Mouse (Mus musculus) stomach, postnatal 0 days (tissue): ENCODE data around the gene Erich4. TPM values are rescaled to one million over a fixed set of nuclear protein-coding genes. Genes with fewer than 3 reads are reported as not detected.

Experiments used
- ATAC-seq: fragments of 200-750 bp; cut with Nextera tagmentation; 2 replicates; pipeline ENCODE4 v1.8.0; 2017; ENCODE audit not compliant: low FRiP score, low TSS enrichment
- DNase-seq: peaks from one replicate; pipeline ENCODE4 v3.0.0-alpha.2; 2016; ENCODE audit warnings: low spot score
- H3K27ac ChIP-seq: fragments of 300-500 bp; sonication (generic); replicated peaks from 2 replicates; pipeline ENCODE4 v1.5.1; 2014; ENCODE audit warnings: mild to moderate bottlenecking, control low read depth
- H3K27me3 ChIP-seq: fragments of 300-500 bp; sonication (generic); 2 replicates; pipeline ENCODE4 v1.6.1; 2014; ENCODE audit warnings: low read length; ENCODE audit not compliant: control insufficient read depth, insufficient read depth
- H3K36me3 ChIP-seq: fragments of 300-500 bp; sonication (generic); 2 replicates; pipeline ENCODE4 v1.6.1; 2014; ENCODE audit warnings: low read length, mixed read lengths; ENCODE audit not compliant: control insufficient read depth, insufficient read depth
- H3K4me1 ChIP-seq: fragments of 300-500 bp; sonication (generic); replicated peaks from 2 replicates; pipeline ENCODE4 v1.6.1; 2014; ENCODE audit warnings: antibody characterized with exemption; ENCODE audit not compliant: control insufficient read depth, insufficient read depth
- H3K4me2 ChIP-seq: fragments of 300-500 bp; sonication (generic); replicated peaks from 2 replicates; pipeline ENCODE4 v1.6.1; 2014; ENCODE audit warnings: low read depth, mild to moderate bottlenecking, control low read depth, moderate library complexity
- H3K4me3 ChIP-seq: fragments of 300-500 bp; sonication (generic); 2 replicates; pipeline ENCODE4 v1.5.1; 2014; ENCODE audit warnings: low read depth, low read length, control low read depth
- H3K9ac ChIP-seq: fragments of 300-500 bp; sonication (generic); 2 replicates; pipeline ENCODE4 v1.6.1; 2014; ENCODE audit warnings: mild to moderate bottlenecking, low read length, control low read depth, mixed read lengths
- H3K9me3 ChIP-seq: fragments of 300-500 bp; sonication (generic); 2 replicates; pipeline ENCODE4 v1.6.1; 2016; ENCODE audit warnings: low read length; ENCODE audit not compliant: control insufficient read depth
- CTCF ChIP-seq: IDR thresholded peaks from 2 replicates; pipeline ENCODE4 v1.5.1; 2016; ENCODE audit warnings: antibody characterized with exemption, low read depth, mild to moderate bottlenecking, moderate library complexity
- EP300 ChIP-seq: optimal IDR thresholded peaks from 2 replicates; pipeline ENCODE3; 2016; ENCODE audit warnings: antibody characterized with exemption
- WGBS: fragments of 180-500 bp; shearing (Covaris S2); extraction: QIAGEN DNeasy Blood & Tissue Kit; methylation state at CpG from one replicate; pipeline ENCODE4 v1.1.7; 2014; 5-methylcytosine and 5-hydroxymethylcytosine counted together
- polyA plus RNA-seq: library from polyadenylated mRNA; unstranded; fragments of >200 nt; fragmentation: Nextera tagmentation; extraction: Ambion mirVana; gene quantifications from 2 replicates; pipeline ENCODE4 v1.2.1, GENCODE M21; 2015

The Erich4 gene
- polyA plus RNA-seq, 1 experiment from 2014 or later, result not detected

DNA sequence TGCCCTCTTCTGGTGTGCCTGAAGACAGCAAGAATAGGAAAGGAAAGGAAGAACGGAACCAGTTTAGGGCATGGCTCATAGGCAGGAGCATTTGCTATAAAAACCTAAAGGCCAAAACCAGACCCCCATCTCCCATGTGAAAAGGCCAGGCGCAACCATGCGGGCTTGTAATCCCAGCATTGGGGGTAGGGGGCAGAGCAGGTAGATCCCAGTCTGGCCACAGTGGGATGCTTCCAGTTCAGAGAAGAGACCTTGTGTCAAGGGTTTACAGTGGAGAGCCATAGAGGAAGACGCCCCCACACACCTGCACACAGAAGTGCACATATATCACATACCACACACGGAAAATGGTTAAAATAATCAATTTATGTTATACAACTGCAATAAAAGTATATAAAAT lies 1.6 kb downstream of the Erich4 start:
- no peak for ATAC-seq
- Histone ChIP-seq H3K36me3 (no peaks in the 10 kb centered on the region), H3K4me1 (no peaks in the 10 kb centered on the region), H3K27ac (no peak overlapping the region), H3K4me3 (no peak overlapping the region), H3K9me3 (no peaks in the 10 kb centered on the region), H3K9ac (no peak overlapping the region), H3K27me3 (no peaks in the 10 kb centered on the region), H3K4me2 (no peak overlapping the region)
- TF ChIP-seq EP300, result no peak
- TF ChIP-seq CTCF, result no peak
- WGBS, result 89% methylated on average over 5 of the region's 5 CpGs
- no peak for DNase-seq

DNA sequence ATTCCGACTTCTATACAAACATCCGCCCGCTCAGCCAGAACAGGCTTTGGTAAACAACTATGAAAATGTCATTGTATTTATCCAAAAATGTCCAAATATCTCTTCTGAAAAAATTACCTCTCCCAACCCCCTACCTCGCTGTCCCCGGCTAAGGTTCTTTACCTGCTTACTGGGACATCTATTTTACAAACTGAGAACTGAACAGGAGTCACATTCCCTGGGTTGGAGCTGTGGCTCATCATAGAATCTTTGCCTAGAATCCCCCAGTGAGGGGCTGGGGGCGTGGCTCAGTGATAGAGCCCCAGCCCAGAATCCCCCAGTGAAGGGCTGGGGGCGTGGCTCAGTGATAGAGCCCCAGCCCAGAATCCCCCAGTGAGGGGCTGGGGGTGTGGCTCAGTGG lies 4.2 kb downstream of the Erich4 start:
- H3K9me3 ChIP-seq, result no peaks in the 10 kb centered on the region
- ATAC-seq (no peak), DNase-seq (no peak)
- no peak overlapping the region for H3K27ac ChIP-seq
- no peak overlapping the region for H3K4me3 ChIP-seq
- no peaks in the 10 kb centered on the region for H3K36me3 ChIP-seq
- no peak overlapping the region for H3K9ac ChIP-seq
- TF ChIP-seq EP300 (no peak), CTCF (no peak)
- no peak overlapping the region for H3K4me2 ChIP-seq
- no peaks in the 10 kb centered on the region for H3K27me3 ChIP-seq
- 42% methylated on average over 7 of the region's 7 CpGs for WGBS
- no peaks in the 10 kb centered on the region for H3K4me1 ChIP-seq

DNA sequence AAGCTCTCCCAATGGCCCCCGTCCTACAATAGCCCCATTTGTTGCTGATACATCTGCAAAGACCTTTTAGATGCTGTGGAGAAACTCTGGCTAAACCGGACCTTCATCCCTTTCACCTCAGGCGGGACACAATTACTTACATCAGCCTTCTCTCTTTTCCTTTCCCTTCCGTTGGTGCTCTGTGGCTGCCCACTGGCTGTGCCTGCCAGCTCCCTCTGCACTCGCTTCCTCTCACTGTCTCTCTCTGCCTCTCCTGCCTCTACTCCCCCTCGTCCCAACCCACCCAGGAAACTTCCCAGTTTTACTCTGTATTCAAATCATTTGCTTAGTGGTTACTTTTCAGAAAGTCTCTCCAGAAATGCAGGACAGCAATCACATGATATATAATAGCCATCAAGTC lies 5.6 kb downstream of the Erich4 start:
- no peak overlapping the region for H3K27ac ChIP-seq
- no peaks in the 10 kb centered on the region for H3K9me3 ChIP-seq
- H3K4me2 ChIP-seq, result no peak overlapping the region
- no peak for DNase-seq
- no peaks in the 10 kb centered on the region for H3K27me3 ChIP-seq
- H3K9ac ChIP-seq, result no peak overlapping the region
- TF ChIP-seq EP300 (no peak), CTCF (no peak)
- H3K4me1 ChIP-seq, result no peaks in the 10 kb centered on the region
- no peaks in the 10 kb centered on the region for H3K36me3 ChIP-seq
- 48% methylated on average over 6 of the region's 6 CpGs for WGBS
- no peak for ATAC-seq
- H3K4me3 ChIP-seq, result no peak overlapping the region

DNA sequence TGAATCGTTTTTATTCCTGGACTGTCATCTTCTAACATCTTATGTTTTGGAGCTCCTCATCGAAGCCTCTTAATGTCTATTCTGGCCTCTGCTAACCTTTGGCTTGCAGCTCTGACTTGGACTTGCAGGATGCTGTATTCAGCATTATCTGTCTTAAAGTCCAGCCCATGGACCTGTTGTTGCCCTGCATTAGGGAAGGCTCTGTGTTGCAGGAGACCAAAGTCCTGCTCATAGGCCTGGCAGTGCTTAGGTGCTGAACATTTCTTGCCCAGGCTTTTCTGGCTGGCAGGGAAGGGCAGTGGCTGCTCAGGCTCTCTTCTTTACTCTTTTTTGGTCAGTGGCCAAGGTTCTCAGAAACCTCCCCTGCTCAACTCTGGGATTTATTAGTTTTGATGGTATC lies 8.5 kb downstream of the Erich4 start:
- H3K9me3 ChIP-seq, result no peaks in the 10 kb centered on the region
- TF ChIP-seq CTCF (no peak), EP300 (no peak)
- no peak for DNase-seq
- H3K36me3 ChIP-seq, result no peaks in the 10 kb centered on the region
- no peak overlapping the region for H3K9ac ChIP-seq
- ATAC-seq, result no peak
- H3K4me2 ChIP-seq, result no peak overlapping the region
- H3K4me3 ChIP-seq, result no peak overlapping the region
- H3K4me1 ChIP-seq, result no peaks in the 10 kb centered on the region
- H3K27me3 ChIP-seq, result no peaks in the 10 kb centered on the region
- no peak overlapping the region for H3K27ac ChIP-seq
- 74% methylated on average over 2 of the region's 2 CpGs for WGBS

DNA sequence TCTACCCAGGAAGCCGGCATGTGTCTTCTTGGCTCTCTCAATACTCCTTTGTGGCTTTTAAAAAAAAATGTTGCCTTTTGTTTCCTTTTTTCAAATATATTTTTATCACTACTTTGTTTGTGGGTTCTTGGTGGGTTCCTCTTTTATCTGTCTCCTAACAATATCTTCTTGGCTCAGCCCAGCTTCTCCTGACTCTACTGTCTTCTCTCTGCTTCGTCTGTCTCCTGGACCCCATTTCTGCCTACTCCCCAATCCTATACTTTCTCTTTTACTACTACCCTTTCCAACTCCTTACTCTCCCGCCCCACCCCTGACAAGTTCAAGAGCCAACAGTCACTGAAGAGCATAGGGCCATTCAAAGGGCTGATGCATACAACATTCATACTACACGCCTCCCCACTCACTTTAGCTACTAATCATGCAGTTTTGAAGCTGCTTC lies 9.0 kb downstream of the Erich4 start:
- H3K36me3 ChIP-seq, result no peaks in the 10 kb centered on the region
- H3K27me3 ChIP-seq, result no peaks in the 10 kb centered on the region
- no peak overlapping the region for H3K9ac ChIP-seq
- WGBS, result 76% methylated on average over 4 of the region's 4 CpGs
- H3K4me2 ChIP-seq, result no peak overlapping the region
- no peaks in the 10 kb centered on the region for H3K4me1 ChIP-seq
- TF ChIP-seq CTCF, result no peak
- no peak for TF ChIP-seq EP300
- no peak for DNase-seq
- no peak overlapping the region for H3K4me3 ChIP-seq
- H3K9me3 ChIP-seq, result no peaks in the 10 kb centered on the region
- H3K27ac ChIP-seq, result no peak overlapping the region
- ATAC-seq, result no peak

DNA sequence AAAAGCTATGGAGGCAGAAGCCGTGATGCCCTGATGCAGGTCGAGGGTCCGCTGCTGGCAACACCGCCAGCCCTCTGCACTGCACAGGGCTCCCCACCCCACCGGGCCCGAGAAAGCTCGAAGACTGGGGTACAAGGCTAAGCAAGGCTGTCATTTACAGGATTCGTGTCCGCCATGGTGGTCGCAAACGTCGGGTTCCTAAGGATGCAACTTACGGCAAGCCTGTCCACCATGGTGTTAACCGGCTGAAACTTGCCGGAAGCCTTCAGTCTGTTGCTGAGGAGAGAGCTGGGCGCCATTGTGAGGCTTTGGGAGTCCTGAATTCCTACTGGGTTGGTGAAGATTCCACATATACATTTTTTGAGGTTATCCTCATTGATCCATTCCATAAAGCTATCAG lies 14.3 kb downstream of the Erich4 start:
- Histone ChIP-seq H3K27ac (no peak overlapping the region), H3K9me3 (no peaks in the 10 kb centered on the region), H3K4me1 (no peaks in the 10 kb centered on the region), H3K27me3 (no peaks in the 10 kb centered on the region), H3K4me2 (no peak overlapping the region), H3K4me3 (no peak overlapping the region), H3K9ac (no peak overlapping the region), H3K36me3 (no peaks in the 10 kb centered on the region)
- TF ChIP-seq EP300, result no peak
- no peak for TF ChIP-seq CTCF
- ATAC-seq (no peak), DNase-seq (no peak)
- 90% methylated on average over 16 of the region's 16 CpGs for WGBS
